Mouse (Mus musculus) heart, postnatal 0 days (tissue): Measurements from ENCODE around the gene Gm49510.

ENCODE experiments used
- CTCF ChIP-seq: IDR thresholded peaks from 2 replicates; pipeline ENCODE4 v1.5.1; 2016; ENCODE audit warnings: antibody characterized with exemption, control low read depth, low read depth
- EP300 ChIP-seq: IDR thresholded peaks from 2 replicates; pipeline ENCODE4 v1.6.1; 2016; ENCODE audit warnings: antibody characterized with exemption, low read depth

DNA sequence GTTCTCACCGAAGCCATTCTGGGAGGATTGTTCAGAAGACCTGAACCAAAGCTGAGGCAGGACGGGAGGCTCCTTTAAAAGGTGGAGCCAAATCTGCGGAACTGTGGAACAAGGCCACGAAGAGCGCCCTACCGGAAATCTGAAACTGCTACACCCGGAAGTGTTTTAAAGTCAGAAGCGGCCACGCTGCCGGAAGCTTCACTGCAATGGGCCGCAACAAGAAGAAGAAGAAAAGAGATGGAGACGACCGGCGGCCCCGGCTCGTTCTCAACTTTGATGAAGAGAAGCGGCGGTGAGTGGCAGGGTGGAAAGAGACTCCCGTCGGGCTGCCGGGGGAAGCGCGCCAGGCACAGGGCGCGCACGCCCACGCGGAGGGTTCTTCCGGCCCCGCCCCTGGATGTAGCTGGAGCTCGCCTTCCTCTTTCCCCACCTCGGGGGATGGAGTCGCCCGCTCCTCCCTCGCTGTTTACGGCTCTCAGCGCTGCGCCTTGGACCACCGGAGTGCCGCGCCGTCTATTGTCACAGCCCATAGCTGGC lies 35.4 kb downstream of the Gm49510 start, which contains the start of gene Nol12:
- TF ChIP-seq CTCF (no peak), EP300 (no peak; the same call in 1 of the 2 replicates)
